Mouse (Mus musculus) kidney, adult 2 months (tissue): Measurements from ENCODE around the gene Scel.

Source experiments
- CTCF ChIP-seq: fragments of 200-500 bp; conservative IDR thresholded peaks from 2 replicates; pipeline ENCODE4 v1.5.1; 2011; ENCODE audit warnings: low read depth, mild to moderate bottlenecking, control low read depth, low read length, moderate library complexity, mixed read lengths; ENCODE audit not compliant: insufficient read depth, insufficient read length
- POLR2A ChIP-seq: fragments of 200-500 bp; IDR thresholded peaks from one replicate; pipeline ENCODE4 v1.6.1; 2011; ENCODE audit warnings: low read depth, low read length, control low read depth

DNA sequence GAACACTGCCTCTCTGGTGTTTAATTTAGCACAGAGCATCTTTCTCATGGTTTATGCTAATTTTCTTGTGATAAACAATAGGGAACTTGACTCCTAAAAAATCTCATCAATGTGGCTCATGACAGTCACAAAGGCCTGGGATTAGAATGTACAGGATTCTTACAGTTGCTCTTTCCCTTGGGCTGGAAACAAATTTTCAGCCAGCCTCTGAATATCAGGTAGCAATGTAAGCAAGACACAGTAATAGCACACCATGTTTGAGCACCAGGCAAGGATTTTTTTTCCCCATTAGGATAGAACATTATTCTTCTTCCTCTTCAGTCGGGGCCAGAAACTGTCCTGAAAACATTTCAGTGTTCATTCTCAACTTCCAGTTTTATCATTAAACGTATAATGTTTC, 55.3 kb downstream of the Scel start:
- TF ChIP-seq POLR2A (no peak), CTCF (no peak)
